Mouse (Mus musculus): ENCODE measurements around the gene Kmt5b. TPM values are rescaled to one million over a fixed set of nuclear protein-coding genes. Genes with fewer than 3 reads are reported as not detected.
A peak's percentile ranks its signal among the peaks of the same experiment; 100 is the strongest.

Kmt5b gene
- polyA plus RNA-seq, 1 experiment from 2014 or later, result 31.8 TPM

- Histone ChIP-seq H3K27ac (0 out of 2 replicates have a peak overlapping the region, but pooled peaks have one; percentile 1), H3K27me3 (no peaks in the 10 kb centered on the region), H3K9me3 (no peaks in the 10 kb centered on the region), H3K4me3 (no peak overlapping the region), H3K4me2 (no peak overlapping the region), H3K4me1 (peaks cover 30% of the 10 kb centered on the region), H3K9ac (no peak overlapping the region), H3K36me3 (no peaks in the 10 kb centered on the region)
- ATAC-seq (ENCODE audit: borderline replicate concordance, extremely low read depth, low FRiP score, low TSS enrichment), result no peak
- WGBS, result 67% methylated on average over 10 of the region's 10 CpGs
These were observed 79.7 kb downstream of the Kmt5b start for GRCm38 (mm10) chr19:3846676-3847604.

- Histone ChIP-seq H3K36me3 (no peaks in the 10 kb centered on the region), H3K4me1 (peaks cover 30% of the 10 kb centered on the region), H3K4me2 (no peak overlapping the region), H3K27me3 (no peaks in the 10 kb centered on the region), H3K9me3 (no peaks in the 10 kb centered on the region), H3K4me3 (no peak overlapping the region), H3K9ac (no peak overlapping the region), H3K27ac (no peak overlapping the region)
- WGBS, result 77% methylated on average over 5 of the region's 5 CpGs
- ATAC-seq (ENCODE audit: borderline replicate concordance, extremely low read depth, low FRiP score, low TSS enrichment), result no peak
These were observed 80.5 kb downstream of the Kmt5b start for GRCm38 (mm10) chr19:3847711-3848110.

GRCm38 (mm10) chr19:3848207-3848808 lies 81.1 kb downstream of the Kmt5b start:
- Histone ChIP-seq H3K4me1 (peaks cover 27% of the 10 kb centered on the region), H3K4me3 (no peak overlapping the region), H3K4me2 (no peak overlapping the region), H3K27me3 (no peaks in the 10 kb centered on the region), H3K36me3 (no peaks in the 10 kb centered on the region), H3K27ac (no peak overlapping the region), H3K9me3 (no peaks in the 10 kb centered on the region), H3K9ac (no peak overlapping the region)
- no peak for ATAC-seq (ENCODE audit: borderline replicate concordance, extremely low read depth, low FRiP score, low TSS enrichment)
- WGBS, result 79% methylated on average over 7 of the region's 7 CpGs

GRCm38 (mm10) chr19:3849251-3849650 lies 82.0 kb downstream of the Kmt5b start:
- WGBS, result 87% methylated on average over 2 of the region's 2 CpGs
- no peaks in the 10 kb centered on the region for H3K36me3 ChIP-seq
- H3K27me3 ChIP-seq, result no peaks in the 10 kb centered on the region
- ATAC-seq (ENCODE audit: borderline replicate concordance, extremely low read depth, low FRiP score, low TSS enrichment), result no peak
- no peak overlapping the region for H3K4me2 ChIP-seq
- H3K9me3 ChIP-seq, result no peaks in the 10 kb centered on the region
- H3K4me1 ChIP-seq, result peaks cover 30% of the 10 kb centered on the region
- H3K27ac ChIP-seq, result no peak overlapping the region
- no peak overlapping the region for H3K4me3 ChIP-seq
- no peak overlapping the region for H3K9ac ChIP-seq

- Histone ChIP-seq H3K27ac (peak overlapping the region; percentile 99), H3K9ac (no peak overlapping the region), H3K4me3 (no peak overlapping the region), H3K36me3 (no peaks in the 10 kb centered on the region), H3K9me3 (no peaks in the 10 kb centered on the region), H3K4me1 (peaks cover 32% of the 10 kb centered on the region), H3K4me2 (no peak overlapping the region), H3K27me3 (no peaks in the 10 kb centered on the region)
- 26% methylated on average over 5 of the region's 5 CpGs for WGBS
- no peak for ATAC-seq (ENCODE audit: borderline replicate concordance, extremely low read depth, low FRiP score, low TSS enrichment)
These were observed 82.9 kb downstream of the Kmt5b start for GRCm38 (mm10) chr19:3850076-3850475.

GRCm38 (mm10) chr19:3850847-3851469 lies 83.7 kb downstream of the Kmt5b start:
- Histone ChIP-seq H3K27ac (peak overlapping the region; percentile 99), H3K36me3 (no peaks in the 10 kb centered on the region), H3K9me3 (no peaks in the 10 kb centered on the region), H3K27me3 (no peaks in the 10 kb centered on the region), H3K4me3 (peak overlapping the region; percentile 95), H3K4me2 (peak overlapping the region; percentile 88), H3K4me1 (peaks cover 41% of the 10 kb centered on the region), H3K9ac (peak overlapping the region; percentile 38)
- no peak; the same call in 1 of the 2 replicates for ATAC-seq (ENCODE audit: borderline replicate concordance, extremely low read depth, low FRiP score, low TSS enrichment)
- 4% methylated on average over 19 of the region's 19 CpGs for WGBS

- H3K4me2 ChIP-seq, result peak within 1 kb of the TSS; percentile 88
- H3K4me1 ChIP-seq, result peaks cover 44% of the 10 kb centered on the region
- no peaks in the 10 kb centered on the region for H3K36me3 ChIP-seq
- ATAC-seq (ENCODE audit: borderline replicate concordance, extremely low read depth, low FRiP score, low TSS enrichment), result peak; percentile 99
- H3K27ac ChIP-seq, result peak within 1 kb of the TSS; percentile 99
- peak within 1 kb of the TSS; percentile 96 for H3K9ac ChIP-seq
- under 1% methylated on average over 50 of the region's 54 CpGs for WGBS
- H3K9me3 ChIP-seq, result no peaks in the 10 kb centered on the region
- H3K27me3 ChIP-seq, result no peaks in the 10 kb centered on the region
- H3K4me3 ChIP-seq, result peak within 1 kb of the TSS; percentile 95
These were observed 84.3 kb downstream of the Kmt5b start, which contains the start of gene Chka for GRCm38 (mm10) chr19:3851502-3851962. Gene Chka (plus strand): TSS chr19:3851773.

GRCm38 (mm10) chr19:3851979-3852681 lies 84.9 kb downstream of the Kmt5b start:
- Histone ChIP-seq H3K4me1 (peaks cover 47% of the 10 kb centered on the region), H3K4me2 (peak overlapping the region; percentile 88), H3K9ac (peak overlapping the region; percentile 96), H3K27me3 (no peaks in the 10 kb centered on the region), H3K27ac (peak overlapping the region; percentile 99), H3K9me3 (no peaks in the 10 kb centered on the region), H3K4me3 (peak overlapping the region; percentile 95), H3K36me3 (no peaks in the 10 kb centered on the region)
- no peak; the same call in none of the 2 replicates for ATAC-seq (ENCODE audit: borderline replicate concordance, extremely low read depth, low FRiP score, low TSS enrichment)
- under 1% methylated on average over 57 of the region's 74 CpGs for WGBS

GRCm38 (mm10) chr19:3853121-3853520 lies 85.9 kb downstream of the Kmt5b start:
- 85% methylated on average over 10 of the region's 10 CpGs for WGBS
- Histone ChIP-seq H3K27ac (no peak overlapping the region), H3K4me1 (peaks cover 41% of the 10 kb centered on the region), H3K4me3 (peak overlapping the region; percentile 95), H3K9ac (no peak overlapping the region), H3K4me2 (peak overlapping the region; percentile 88), H3K9me3 (no peaks in the 10 kb centered on the region), H3K36me3 (no peaks in the 10 kb centered on the region), H3K27me3 (no peaks in the 10 kb centered on the region)
- ATAC-seq (ENCODE audit: borderline replicate concordance, extremely low read depth, low FRiP score, low TSS enrichment), result no peak

GRCm38 (mm10) chr19:3853891-3854290 lies 86.7 kb downstream of the Kmt5b start:
- H3K9me3 ChIP-seq, result no peaks in the 10 kb centered on the region
- no peak overlapping the region; the same call in 1 of the 2 replicates for H3K27ac ChIP-seq
- WGBS, result 68% methylated on average over 1 of the region's 1 CpGs
- peak overlapping the region; percentile 95 for H3K4me3 ChIP-seq
- H3K9ac ChIP-seq, result no peak overlapping the region
- H3K36me3 ChIP-seq, result no peaks in the 10 kb centered on the region
- H3K4me1 ChIP-seq, result peaks cover 41% of the 10 kb centered on the region
- H3K4me2 ChIP-seq, result peak overlapping the region; percentile 88
- H3K27me3 ChIP-seq, result no peaks in the 10 kb centered on the region
- no peak for ATAC-seq (ENCODE audit: borderline replicate concordance, extremely low read depth, low FRiP score, low TSS enrichment)

- WGBS, result 58% methylated on average over 6 of the region's 6 CpGs
- no peak for ATAC-seq (ENCODE audit: borderline replicate concordance, extremely low read depth, low FRiP score, low TSS enrichment)
These were observed 87.9 kb downstream of the Kmt5b start for GRCm38 (mm10) chr19:3855091-3855490.

More at GRCm38 (mm10) chr19:3855091-3855490, 87.9 kb downstream of the Kmt5b start:
- peaks cover 41% of the 10 kb centered on the region for H3K4me1 ChIP-seq
- H3K4me3 ChIP-seq, result no peak overlapping the region
- H3K27me3 ChIP-seq, result no peaks in the 10 kb centered on the region
- no peaks in the 10 kb centered on the region for H3K9me3 ChIP-seq
- no peaks in the 10 kb centered on the region for H3K36me3 ChIP-seq
- no peak overlapping the region for H3K9ac ChIP-seq
- H3K27ac ChIP-seq, result peak overlapping the region; percentile 35; the same call in 1 of the 2 replicates
- H3K4me2 ChIP-seq, result peak overlapping the region; percentile 33
